Mouse (Mus musculus) limb, embryonic 11.5 days (tissue): Measurements from ENCODE around the gene Aff3. TPM values are rescaled to one million over a fixed set of nuclear protein-coding genes. Genes with fewer than 3 reads are reported as not detected.
A peak's percentile ranks its signal among the peaks of the same experiment; 100 is the strongest.

Source experiments
- ATAC-seq: fragments of 200-750 bp; cut with Nextera tagmentation; 2 replicates; pipeline ENCODE4 v1.8.0; 2017; ENCODE audit warnings: low read depth; ENCODE audit not compliant: insufficient number of reproducible peaks, low FRiP score, low TSS enrichment
- DNase-seq: peaks from one replicate; pipeline ENCODE4 v3.0.0-alpha.2; 2015; ENCODE audit warnings: low spot score
- H3K27ac ChIP-seq: fragments of 300-500 bp; sonication (generic); replicated peaks from 2 replicates; pipeline ENCODE4 v1.5.1; 2014; ENCODE audit warnings: low read depth, mild to moderate bottlenecking, low read length
- H3K27me3 ChIP-seq: fragments of 300-500 bp; sonication (generic); 2 replicates; pipeline ENCODE4 v1.6.1; 2014; ENCODE audit warnings: mild to moderate bottlenecking, low read length, mixed read lengths; ENCODE audit not compliant: control insufficient read depth, insufficient read depth
- H3K36me3 ChIP-seq: fragments of 300-500 bp; sonication (generic); 2 replicates; pipeline ENCODE4 v1.6.1; 2014; ENCODE audit warnings: mild to moderate bottlenecking, low read length, moderate library complexity, mixed read lengths; ENCODE audit not compliant: control insufficient read depth, insufficient read depth
- H3K4me1 ChIP-seq: fragments of 300-500 bp; sonication (generic); 2 replicates; pipeline ENCODE4 v1.6.1; 2014; ENCODE audit warnings: low read length, mixed read lengths; ENCODE audit not compliant: control insufficient read depth, insufficient read depth
- H3K4me2 ChIP-seq: fragments of 300-500 bp; sonication (generic); 2 replicates; pipeline ENCODE4 v1.6.1; 2014; ENCODE audit warnings: low read depth, mild to moderate bottlenecking, moderate library complexity; ENCODE audit not compliant: severe bottlenecking
- H3K4me3 ChIP-seq: fragments of 300-500 bp; sonication (generic); 2 replicates; pipeline ENCODE4 v1.5.1; 2014; ENCODE audit warnings: low read depth, low read length
- H3K9ac ChIP-seq: fragments of 300-500 bp; sonication (generic); 2 replicates; pipeline ENCODE4 v1.6.1; 2014; ENCODE audit warnings: mild to moderate bottlenecking, low read length
- H3K9me3 ChIP-seq: fragments of 300-500 bp; sonication (generic); 2 replicates; pipeline ENCODE4 v1.6.1; 2016; ENCODE audit warnings: low read length; ENCODE audit not compliant: control insufficient read depth
- WGBS: fragments of 180-500 bp; shearing (Covaris S2); extraction: QIAGEN DNeasy Blood & Tissue Kit; methylation state at CpG from one replicate; pipeline ENCODE4 v1.1.7; 2014; 5-methylcytosine and 5-hydroxymethylcytosine counted together
- polyA plus RNA-seq: library from polyadenylated mRNA; unstranded; fragments of >200 nt; fragmentation: Nextera tagmentation; extraction: Ambion mirVana; gene quantifications from 2 replicates; pipeline ENCODE4 v1.2.1, GENCODE M21; 2014

Aff3 gene
- polyA plus RNA-seq, 1 experiment from 2014 or later: 43.9 TPM

- ATAC-seq: no peak
- no peak for DNase-seq
- 88% methylated on average over 1 of the region's 1 CpGs for WGBS
Measured at GRCm38 (mm10) chr1:38222160-38222559, 442.6 kb downstream of the Aff3 start.

GRCm38 (mm10) chr1:38221431-38221830, 443.3 kb downstream of the Aff3 start:
- peaks cover 2% of the 10 kb centered on the region; the same call in 1 of the 2 replicates for H3K36me3 ChIP-seq
- H3K4me1 ChIP-seq: peaks cover 22% of the 10 kb centered on the region
- H3K9ac ChIP-seq: no peak overlapping the region
- no peaks in the 10 kb centered on the region for H3K27me3 ChIP-seq
- H3K4me3 ChIP-seq: no peak overlapping the region
- 93% methylated on average over 8 of the region's 8 CpGs for WGBS
- H3K4me2 ChIP-seq: no peak overlapping the region
- H3K9me3 ChIP-seq: peaks cover 19% of the 10 kb centered on the region; the same call in 1 of the 2 replicates
- H3K27ac ChIP-seq: no peak overlapping the region
- no peak for ATAC-seq
- DNase-seq: no peak

More at GRCm38 (mm10) chr1:38222160-38222559, 442.6 kb downstream of the Aff3 start:
- H3K27ac ChIP-seq: no peak overlapping the region
- H3K27me3 ChIP-seq: no peaks in the 10 kb centered on the region
- H3K36me3 ChIP-seq: peaks cover 2% of the 10 kb centered on the region; the same call in 1 of the 2 replicates
- no peak overlapping the region for H3K4me2 ChIP-seq
- H3K9ac ChIP-seq: no peak overlapping the region
- H3K9me3 ChIP-seq: peaks cover 19% of the 10 kb centered on the region; the same call in 1 of the 2 replicates
- peaks cover 14% of the 10 kb centered on the region for H3K4me1 ChIP-seq
- no peak overlapping the region for H3K4me3 ChIP-seq

- peak overlapping the region; percentile 20 for H3K4me2 ChIP-seq
- DNase-seq (peak; percentile 66), ATAC-seq (no peak)
- no peak overlapping the region for H3K4me3 ChIP-seq
- peak overlapping the region; percentile 80 for H3K27ac ChIP-seq
- H3K9ac ChIP-seq: peak overlapping the region; percentile 34
- H3K4me1 ChIP-seq: peaks cover 30% of the 10 kb centered on the region
- no peaks in the 10 kb centered on the region for H3K27me3 ChIP-seq
- H3K9me3 ChIP-seq: no peaks in the 10 kb centered on the region; the same call in 1 of the 2 replicates
- 41% methylated on average over 31 of the region's 31 CpGs for WGBS
- no peaks in the 10 kb centered on the region for H3K36me3 ChIP-seq
Measured at GRCm38 (mm10) chr1:38217912-38218795, 446.6 kb downstream of the Aff3 start.

- no peaks in the 10 kb centered on the region for H3K36me3 ChIP-seq
- WGBS: 15% methylated on average over 5 of the region's 5 CpGs
Measured at GRCm38 (mm10) chr1:38217098-38217497, 447.7 kb downstream of the Aff3 start.

GRCm38 (mm10) chr1:38213377-38213776, 451.4 kb downstream of the Aff3 start:
- H3K27ac ChIP-seq: no peak overlapping the region
- H3K4me2 ChIP-seq: no peak overlapping the region
- H3K4me3 ChIP-seq: no peak overlapping the region
- H3K4me1 ChIP-seq: peaks cover 26% of the 10 kb centered on the region
- H3K27me3 ChIP-seq: no peaks in the 10 kb centered on the region
- H3K36me3 ChIP-seq: peaks cover 6% of the 10 kb centered on the region
- 64% methylated on average over 3 of the region's 3 CpGs for WGBS
- no peaks in the 10 kb centered on the region for H3K9me3 ChIP-seq
- DNase-seq: no peak
- ATAC-seq: no peak
- no peak overlapping the region for H3K9ac ChIP-seq

More at GRCm38 (mm10) chr1:38217098-38217497, 447.7 kb downstream of the Aff3 start:
- Histone ChIP-seq H3K27me3 (no peaks in the 10 kb centered on the region), H3K4me2 (no peak overlapping the region), H3K9ac (no peak overlapping the region), H3K4me1 (peaks cover 30% of the 10 kb centered on the region), H3K27ac (peak overlapping the region; percentile 59), H3K4me3 (no peak overlapping the region), H3K9me3 (no peaks in the 10 kb centered on the region)
- ATAC-seq (no peak), DNase-seq (peak; percentile 54)

GRCm38 (mm10) chr1:38212386-38212785, 452.4 kb downstream of the Aff3 start:
- Histone ChIP-seq H3K4me1 (peaks cover 18% of the 10 kb centered on the region), H3K9ac (no peak overlapping the region), H3K4me3 (no peak overlapping the region), H3K36me3 (peaks cover 6% of the 10 kb centered on the region), H3K27me3 (no peaks in the 10 kb centered on the region), H3K4me2 (no peak overlapping the region), H3K9me3 (no peaks in the 10 kb centered on the region), H3K27ac (no peak overlapping the region)
- DNase-seq (no peak), ATAC-seq (no peak)
- 72% methylated on average over 5 of the region's 5 CpGs for WGBS

GRCm38 (mm10) chr1:38202475-38203183, 462.1 kb downstream of the Aff3 start:
- WGBS: 63% methylated on average over 10 of the region's 10 CpGs
- no peak for ATAC-seq
- Histone ChIP-seq H3K9me3 (no peaks in the 10 kb centered on the region), H3K36me3 (no peaks in the 10 kb centered on the region), H3K27ac (no peak overlapping the region), H3K4me2 (no peak overlapping the region), H3K9ac (no peak overlapping the region), H3K27me3 (no peaks in the 10 kb centered on the region), H3K4me3 (no peak overlapping the region), H3K4me1 (no peaks in the 10 kb centered on the region)
- peak; percentile 66 for DNase-seq

GRCm38 (mm10) chr1:38201796-38202195, 463.0 kb downstream of the Aff3 start:
- Histone ChIP-seq H3K27me3 (no peaks in the 10 kb centered on the region), H3K36me3 (no peaks in the 10 kb centered on the region), H3K4me2 (no peak overlapping the region), H3K4me3 (no peak overlapping the region), H3K9me3 (no peaks in the 10 kb centered on the region), H3K27ac (no peak overlapping the region), H3K4me1 (no peaks in the 10 kb centered on the region), H3K9ac (no peak overlapping the region)
- DNase-seq (no peak), ATAC-seq (no peak)
- 79% methylated on average over 3 of the region's 3 CpGs for WGBS
